ENCODE assay signal across 22 mouse cellular contexts in the genomic region with DNA sequence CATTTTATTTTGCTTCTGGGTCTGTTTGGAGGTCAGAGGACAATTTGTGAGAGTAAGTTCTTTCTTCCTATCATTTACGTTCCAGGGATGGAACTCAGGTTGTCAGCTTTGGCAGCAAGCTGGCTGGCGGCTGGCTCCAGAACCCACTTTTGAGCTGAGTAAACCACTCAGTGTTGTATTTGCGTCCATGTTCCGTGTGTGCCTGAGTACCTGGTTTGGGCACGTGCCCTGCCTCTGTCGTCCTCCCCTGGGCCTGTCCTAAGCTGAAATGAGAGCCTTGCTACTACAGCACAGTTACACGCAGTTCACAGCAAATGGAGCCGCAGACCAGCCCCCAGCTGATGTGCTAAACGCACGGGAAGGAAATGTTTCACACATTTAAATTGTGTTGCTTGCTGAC. TPM values are rescaled to one million over a fixed set of nuclear protein-coding genes. Genes with fewer than 3 reads are reported as not detected.
A peak's percentile ranks its signal among the peaks of the same experiment; 100 is the strongest.
DNase-seq lines count a peak whose midpoint lies in the region; ATAC-seq and TF ChIP-seq lines count a peak whose summit lies in the region.
"Had no signal": no experiment of that assay in that cellular context is flagged by ENCODE, and none has a peak within 500 bp of the region (broad histone marks: within the 10 kb centered on the region; RNA-seq: fewer than 3 reads in every experiment).

No protein-coding gene starts in this region.

- no peak overlapping the region for H3K9ac ChIP-seq in lung, embryonic 16.5 days (ENCODE audit: low read length)
- H3K9ac ChIP-seq: embryonic facial prominence, embryonic 12.5 days; forebrain, embryonic 12.5 days; forebrain, postnatal 0 days; heart, embryonic 15.5 days; hindbrain, embryonic 13.5 days had no signal

- peaks cover 8% of the 10 kb centered on the region; the same call in 1 of the 2 replicates for H3K36me3 ChIP-seq in lung, embryonic 16.5 days (ENCODE audit: control insufficient read depth, insufficient read depth, low read length)

- H3K4me2 ChIP-seq in lung, embryonic 16.5 days (ENCODE audit: low read depth, low read length) = no peak overlapping the region
- H3K4me2 ChIP-seq: embryonic facial prominence, embryonic 12.5 days; forebrain, embryonic 12.5 days; heart, embryonic 11.5 days; heart, embryonic 15.5 days; hindbrain, embryonic 13.5 days had no signal

- no peaks in the 10 kb centered on the region for H3K4me1 ChIP-seq in lung, embryonic 16.5 days (replicated peaks; ENCODE audit: control insufficient read depth, insufficient read depth, low read length)

- H3K9me3 ChIP-seq in lung, embryonic 16.5 days (ENCODE audit: control insufficient read depth, low read length) = no peaks in the 10 kb centered on the region
- H3K9me3 ChIP-seq: embryonic facial prominence, embryonic 12.5 days; forebrain, embryonic 12.5 days; heart, embryonic 15.5 days; hindbrain, embryonic 13.5 days had no signal

- peak; percentile 65 for DNase-seq in gastrocnemius, adult 2 months
- no peak for DNase-seq in gastrocnemius, adult 18-20 months (ENCODE audit: low spot score)
- DNase-seq in lung, postnatal 25 days (ENCODE audit: low spot score) = peak; percentile 49
- no peak for DNase-seq in right cerebral cortex, postnatal 25 days
- DNase-seq in urinary bladder, adult 2 months (ENCODE audit: low spot score) = no peak
- DNase-seq: adrenal gland, adult 2 months; adrenal gland, postnatal 36 days; cerebellum, adult 9-10 months; cerebellum, postnatal 25 days; forebrain, postnatal 0 days; gastrocnemius, postnatal 14 days; heart, adult 2 months; heart, postnatal 14 days had no signal

- peak overlapping the region; percentile 90 for H3K27ac ChIP-seq in gastrocnemius, adult 2 months
- H3K27ac ChIP-seq in lung, embryonic 16.5 days (ENCODE audit: low read length) = 0 out of 2 replicates have a peak overlapping the region, but pooled peaks have one; percentile 29
- H3K27ac ChIP-seq: embryonic facial prominence, embryonic 12.5 days; forebrain, embryonic 12.5 days; heart, adult 2 months; heart, embryonic 15.5 days; hindbrain, embryonic 13.5 days had no signal

- no peaks in the 10 kb centered on the region for H3K27me3 ChIP-seq in lung, embryonic 16.5 days (ENCODE audit: control insufficient read depth, insufficient read depth, low read depth, low read length)
- H3K27me3 ChIP-seq: CH12.LX; embryonic facial prominence, embryonic 12.5 days; forebrain, embryonic 12.5 days; heart, embryonic 15.5 days; hindbrain, embryonic 13.5 days; Patski had no signal

- peak; percentile 76; the same call in 1 of the 2 replicates for ATAC-seq in lung, embryonic 16.5 days (ENCODE audit: low read depth)
- ATAC-seq: activated CD4-positive, CD25-positive, alpha-beta regulatory T cell, adult 4 months; forebrain, postnatal 0 days; Patski had no signal

- no peak for TF ChIP-seq CTCF in gastrocnemius, adult 2 months (IDR thresholded peaks at IDR 0.05)

- intact Hi-C loops in gastrocnemius, adult 2 months (cut with DNase I) = loop anchor here (2.0 kb wide), 1 partner anchor 31 kb away; no protein-coding TSS in a partner anchor

- WGBS in lung, embryonic 16.5 days = 71% methylated on average over 10 of the region's 10 CpGs

- no peak overlapping the region for H3K4me3 ChIP-seq in gastrocnemius, adult 2 months
- no peak overlapping the region for H3K4me3 ChIP-seq in lung, embryonic 16.5 days (ENCODE audit: low read length)
- H3K4me3 ChIP-seq: embryonic facial prominence, embryonic 12.5 days; forebrain, embryonic 12.5 days; heart, adult 2 months; heart, embryonic 15.5 days; hindbrain, embryonic 13.5 days had no signal

RNA-seq across cellular contexts. Expression of a gene that starts 39.0 kb away (rescaled TPM):
- total RNA-seq in gastrocnemius, adult 2 months (2021) = 100 to 1,000 TPM; 108 to 145 TPM
- total RNA-seq in gastrocnemius, adult 18-20 months (2021) = 100 to 1,000 TPM; 115 to 117 TPM
- polyA plus RNA-seq in lung, embryonic 16.5 days (2015; fragmentation: Nextera tagmentation; extraction: Ambion mirVana) = 23.8 and 24.8 TPM in 2 replicates
- 64.2 and 64.6 TPM in 2 replicates for polyA plus RNA-seq in urinary bladder, adult 2 months (2012; rRNA removed)

Comparison
In these comparisons a context has a peak if more than half of its experiments do, and no peak if none do; other contexts are left out.
1. DNase-seq: peak in gastrocnemius, adult 2 months (single experiment) and lung, postnatal 25 days (single experiment); none in gastrocnemius, adult 18-20 months (single experiment), right cerebral cortex, postnatal 25 days (single experiment) and urinary bladder, adult 2 months (single experiment).